Mouse (Mus musculus) mouse embryonic stem cell (cell line): ENCODE results near the gene Bpifa3.
"Not testable (repeated sequence)": the region's sequence is repeated elsewhere in the genome, so short reads cannot be mapped to it uniquely, and the experiment has no call there.

ENCODE experiments used
- in situ Hi-C, 2 experiments: fragments of 300-500 bp; cut with MboI; formaldehyde crosslinking; loops; 1 replicate in 1 of 2; 3 replicates in 1 of 2; pipeline ENCODE4 v1.14.3; 2019 to 2020; ENCODE audit warnings: low sequenced_read_pairs in 2 of 2, low pct_unique_long_range_greater_than_20kb in 1 of 2, mixed read lengths in 1 of 2; ENCODE audit not compliant: unreplicated experiment in 1 of 2

Gene Bpifa3

DNA sequence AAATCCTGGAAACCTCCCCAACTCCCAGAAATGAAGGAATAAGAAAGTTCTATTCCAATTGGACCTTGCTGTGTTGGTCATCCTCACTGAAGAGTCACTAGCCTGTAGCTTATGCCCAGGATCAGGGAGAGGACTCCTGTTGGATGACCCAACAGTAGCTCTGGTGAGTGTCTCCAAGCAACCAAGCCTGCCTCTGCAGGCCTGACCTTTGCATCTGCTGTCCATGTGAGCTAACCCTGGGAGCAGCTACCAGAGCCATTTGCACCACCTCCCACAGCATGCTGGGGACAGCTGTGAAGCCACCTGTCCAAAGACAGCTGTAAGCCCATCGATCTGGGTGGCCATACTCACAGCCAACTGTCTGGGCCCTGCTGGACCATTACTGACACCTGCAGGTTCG, at the start of gene Bpifa3:
TSS of gene Bpifa3 (plus strand) at position 217 of the 400 bp plus-strand sequence.
- in situ Hi-C loops, result no loop called here

DNA sequence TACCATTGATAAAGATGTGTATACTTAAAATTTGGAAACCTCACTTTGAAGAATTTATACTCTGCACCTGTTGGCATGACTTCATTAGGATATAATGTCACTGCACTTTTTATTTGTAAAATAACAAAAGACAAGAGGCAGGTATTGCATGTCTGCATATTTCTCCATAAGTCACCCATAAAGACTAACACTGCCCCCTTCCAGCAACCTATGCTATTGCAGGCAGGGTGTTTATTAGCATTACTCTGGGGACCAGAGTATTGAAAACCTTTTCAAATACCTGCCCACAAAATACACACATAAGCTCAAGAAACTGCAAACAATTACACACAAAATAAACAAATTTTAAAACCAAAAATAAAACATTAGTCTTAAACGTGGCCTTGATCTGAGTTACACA, 32.4 kb upstream of the Bpifa3 start:
- in situ Hi-C loops, result no loop called here

DNA sequence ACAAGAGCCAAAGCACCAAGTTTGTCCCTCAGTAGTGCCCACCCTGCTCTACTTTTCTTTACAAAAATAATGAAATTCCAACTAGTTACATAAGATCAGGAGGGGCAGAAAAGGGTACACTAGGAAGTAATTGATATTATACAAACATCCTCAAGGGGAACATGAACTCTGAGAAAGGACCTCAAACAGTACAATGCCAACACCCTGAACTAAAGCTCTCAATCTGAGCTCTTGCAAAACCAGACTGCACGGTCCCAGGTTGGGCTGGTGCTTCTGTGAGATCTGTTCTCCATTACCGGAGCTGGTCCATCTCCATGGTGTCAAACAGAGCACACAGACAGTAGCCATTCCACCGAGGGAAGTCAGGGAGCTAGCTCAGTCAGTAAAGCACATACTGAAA, 12.8 kb upstream of the Bpifa3 start:
- in situ Hi-C loops, result no loop called here

DNA sequence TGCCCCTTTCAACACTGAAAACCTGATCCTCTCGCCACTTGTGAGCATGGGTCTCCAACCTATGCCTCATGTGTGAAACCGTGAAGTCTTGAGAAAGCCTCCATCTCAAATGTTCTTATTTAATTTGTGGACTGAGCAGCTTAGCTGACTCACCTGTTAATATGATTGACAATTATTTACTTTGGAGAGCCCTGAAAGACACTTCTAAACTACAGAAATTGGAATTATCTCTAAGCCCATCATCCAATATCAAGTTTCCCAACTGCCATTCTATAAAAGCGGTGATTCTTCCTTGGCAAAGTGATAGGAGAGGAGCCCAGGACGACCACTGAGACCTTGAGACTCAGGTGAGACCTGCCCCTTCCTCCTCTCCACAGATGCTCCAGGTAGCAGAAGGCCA, 12.4 kb downstream of the Bpifa3 start, which contains the start of gene Bpifa1:
TSS of gene Bpifa1 (plus strand) at position 301 of the 400 bp plus-strand sequence.
- in situ Hi-C loops, result no loop called here

DNA sequence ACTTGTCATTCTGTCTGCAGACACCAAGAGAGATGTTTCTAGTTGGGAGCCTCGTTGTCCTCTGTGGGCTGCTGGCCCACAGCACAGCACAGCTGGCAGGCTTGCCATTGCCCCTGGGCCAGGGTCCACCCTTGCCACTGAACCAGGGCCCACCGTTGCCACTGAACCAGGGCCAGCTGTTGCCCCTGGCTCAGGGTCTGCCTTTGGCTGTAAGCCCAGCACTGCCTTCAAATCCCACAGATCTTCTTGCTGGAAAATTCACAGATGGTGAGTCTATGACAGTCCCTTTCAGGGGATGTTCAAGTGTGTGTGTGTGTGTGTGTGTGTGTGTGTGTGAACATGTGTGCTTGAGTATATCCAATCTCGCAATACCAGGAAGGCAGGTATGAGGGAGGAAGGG, 13.6 kb downstream of the Bpifa3 start:
- in situ Hi-C loops, result no loop called here

DNA sequence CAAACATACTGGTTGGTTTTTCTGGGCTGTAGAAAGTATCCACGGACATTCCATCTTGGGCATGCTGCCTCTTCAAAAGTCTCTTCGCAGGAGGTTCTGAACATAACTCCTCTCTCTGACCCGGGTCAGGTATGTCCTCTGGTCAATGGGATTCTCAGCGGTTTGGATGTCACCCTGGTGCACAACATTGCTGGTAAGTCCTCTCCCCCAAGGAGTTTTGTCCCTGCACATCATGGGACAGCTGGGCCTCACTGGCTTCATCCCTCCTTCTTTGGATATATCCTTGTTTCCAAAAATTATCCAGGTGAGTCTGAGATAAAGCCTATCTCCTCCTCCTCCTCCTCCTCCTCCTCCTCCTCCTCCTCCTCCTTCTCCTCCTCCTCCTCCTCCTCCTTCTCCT, 17.4 kb downstream of the Bpifa3 start:
- in situ Hi-C loops, result no loop called here

GRCm38 (mm10) chr2:154158433-154158832, 28.3 kb downstream of the Bpifa3 start:
- in situ Hi-C loops, result no loop called here

GRCm38 (mm10) chr2:154162307-154162706, 32.2 kb downstream of the Bpifa3 start, which contains the start of gene Bpifa5:
TSS of gene Bpifa5 (plus strand) at chr2:154162607.
- in situ Hi-C loops, result no loop called here

DNA sequence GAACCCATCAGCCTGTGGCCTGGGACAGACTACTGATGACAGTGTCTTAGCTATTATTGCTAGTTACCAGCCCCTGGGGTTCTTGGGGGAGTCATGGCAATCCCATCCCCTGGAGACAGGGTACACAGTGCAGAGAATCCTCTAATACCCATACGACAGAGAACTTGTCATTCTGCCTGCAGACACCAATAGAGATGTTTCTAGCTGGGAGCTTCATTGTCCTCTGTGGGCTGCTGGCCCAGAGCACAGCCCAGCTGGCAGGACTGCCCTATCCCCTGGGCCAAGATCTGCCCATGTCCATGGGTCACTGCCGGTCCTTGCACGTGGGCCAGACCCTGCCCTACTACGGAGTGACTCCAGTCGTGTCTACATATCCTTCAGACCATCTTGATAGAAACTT, 33.2 kb downstream of the Bpifa3 start:
- in situ Hi-C loops, result no loop called here

- in situ Hi-C loops, result no loop called here
Measured at GRCm38 (mm10) chr2:154169172-154169571, 39.0 kb downstream of the Bpifa3 start.

DNA sequence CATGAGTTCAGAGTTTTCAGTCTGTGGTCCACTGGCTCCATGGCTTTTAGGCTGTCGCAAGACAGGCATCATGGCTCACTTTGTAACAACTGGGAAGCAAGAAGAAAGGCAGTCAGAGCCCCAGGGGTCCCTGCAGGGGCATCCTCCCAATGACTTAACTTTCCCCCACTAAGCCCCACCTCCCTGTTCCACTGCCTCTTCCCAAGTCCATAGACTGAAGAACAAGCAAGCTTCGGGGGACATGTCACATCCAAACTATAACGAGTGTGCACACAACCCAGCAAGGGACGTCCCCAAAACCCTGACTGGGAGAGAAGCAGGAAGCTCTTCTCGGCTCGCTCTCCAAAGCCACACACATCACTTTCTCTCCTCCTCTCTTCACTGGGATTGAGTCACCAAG, 41.5 kb downstream of the Bpifa3 start:
- in situ Hi-C loops, result no loop called here

DNA sequence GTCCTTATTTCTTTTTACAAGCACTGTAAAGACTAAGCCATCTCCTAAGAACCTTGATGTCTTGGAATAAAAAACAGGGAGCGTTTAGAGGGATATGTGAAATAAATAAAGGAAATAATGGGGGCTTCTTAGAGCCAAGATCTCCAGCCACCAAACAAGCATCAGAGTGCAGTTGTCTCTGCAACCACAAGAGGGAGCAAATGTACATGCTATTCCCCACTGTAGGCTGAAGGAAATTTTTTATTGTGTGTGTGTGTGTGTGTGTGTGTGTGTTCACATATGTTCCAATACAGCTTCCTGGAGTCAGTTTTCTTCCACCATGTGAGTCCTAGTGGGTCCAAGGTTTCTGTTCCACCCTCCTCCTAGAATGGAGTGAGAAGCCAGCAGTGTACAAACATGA, 43.2 kb downstream of the Bpifa3 start:
- in situ Hi-C loops, result no loop called here

- in situ Hi-C loops, result not testable (repeated sequence)
Measured at GRCm38 (mm10) chr2:154181900-154182299, 51.8 kb downstream of the Bpifa3 start.

- in situ Hi-C loops, result not testable (repeated sequence)
Measured at GRCm38 (mm10) chr2:154183061-154183460, 52.9 kb downstream of the Bpifa3 start.

GRCm38 (mm10) chr2:154185319-154185718, 55.2 kb downstream of the Bpifa3 start:
- in situ Hi-C loops, result no loop called here

- in situ Hi-C loops, result no loop called here
Measured at GRCm38 (mm10) chr2:154185748-154186147, 55.6 kb downstream of the Bpifa3 start.

DNA sequence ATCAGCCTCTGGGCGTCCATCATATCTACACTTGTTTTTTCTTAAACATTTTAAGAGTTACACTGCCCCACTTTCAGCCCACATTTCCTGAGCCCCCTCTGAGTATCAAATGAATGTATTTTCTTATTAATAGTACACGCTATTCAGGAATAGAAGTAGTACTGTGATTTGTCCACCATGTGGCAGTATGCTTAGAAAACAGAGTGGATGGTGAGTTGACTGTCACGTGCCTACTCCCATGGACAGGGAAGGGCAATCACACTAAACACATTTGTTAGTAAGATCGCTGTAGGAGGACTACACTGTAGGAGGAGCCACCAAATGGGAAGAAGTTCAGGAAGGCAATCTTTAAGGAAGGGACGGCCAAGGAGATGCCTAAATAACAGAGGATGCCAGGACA, 57.3 kb downstream of the Bpifa3 start:
- in situ Hi-C loops, result no loop called here
